Mouse (Mus musculus) brain, adult 2 months (tissue): ENCODE data around the gene Fa2h.
A peak's percentile ranks its signal among the peaks of the same experiment; 100 is the strongest.

Source experiments
- DNase-seq: peaks from one replicate; pipeline ENCODE4 v3.0.0; 2011; ENCODE audit warnings: low read depth, low spot score

Gene Fa2h

DNA sequence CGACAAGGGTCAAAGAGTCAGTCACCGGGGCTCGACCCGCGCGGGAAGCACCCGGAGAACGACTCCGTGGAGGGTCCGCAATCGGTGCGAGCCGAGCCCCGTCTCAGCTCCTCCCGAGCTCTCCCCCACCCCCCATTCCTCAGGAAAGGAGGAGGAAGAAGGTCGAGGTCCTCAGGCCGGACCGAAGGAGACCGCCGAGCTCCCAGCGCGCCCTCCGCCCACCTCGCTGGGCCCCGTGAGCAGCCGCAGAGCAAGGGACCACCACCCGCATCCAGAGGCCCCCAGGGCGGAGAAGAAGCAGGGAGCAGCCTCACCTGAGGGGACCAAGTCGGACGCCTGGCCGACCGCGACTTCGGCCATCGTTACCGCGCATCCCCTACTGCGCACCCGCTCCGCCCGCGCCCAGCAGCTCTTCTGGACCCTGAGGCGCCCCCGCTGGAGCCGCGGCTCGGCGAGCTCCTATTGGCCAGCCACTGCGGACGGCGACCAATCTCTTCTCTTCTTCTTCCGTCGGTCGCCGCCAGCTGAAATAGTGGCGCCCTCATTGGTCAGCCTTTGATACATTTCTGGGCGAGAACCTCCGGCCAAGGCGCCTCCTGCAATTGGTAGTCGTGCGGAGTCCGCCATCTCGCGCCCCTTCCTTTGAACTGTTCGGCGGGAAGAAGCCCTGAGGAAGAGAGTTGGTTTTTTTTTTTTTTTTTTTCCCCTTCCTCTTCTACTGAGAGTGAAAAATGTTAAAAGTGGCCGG lies 93.6 kb downstream of the Fa2h start, which contains the start of gene Rfwd3:
TSS of gene Rfwd3 (minus strand) at position 402 of the 748 bp plus-strand sequence.
- DNase-seq = peak; percentile 99

DNA sequence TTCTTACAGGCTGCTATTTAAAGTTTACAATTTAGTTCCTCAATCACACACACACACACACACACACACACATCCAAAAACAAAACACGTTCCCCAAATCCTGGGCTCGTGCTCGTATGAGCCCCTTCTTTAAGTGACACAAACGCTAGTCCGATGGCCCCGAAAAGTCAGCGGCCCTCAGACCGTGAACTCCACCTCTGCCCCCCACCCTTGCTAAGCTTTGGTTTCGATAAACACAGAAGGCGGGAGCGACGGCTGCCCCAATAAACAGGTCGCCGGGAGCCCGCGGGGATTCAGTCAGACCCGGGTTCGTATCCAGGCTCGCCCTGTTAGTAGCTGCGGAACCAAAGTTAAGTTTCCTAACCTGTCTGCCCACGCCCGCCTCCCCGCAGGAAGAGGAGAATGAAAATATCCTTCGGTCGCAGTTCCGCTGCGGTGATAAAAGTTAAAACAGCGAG lies 94.2 kb downstream of the Fa2h start:
- DNase-seq = peak; percentile 28

DNA sequence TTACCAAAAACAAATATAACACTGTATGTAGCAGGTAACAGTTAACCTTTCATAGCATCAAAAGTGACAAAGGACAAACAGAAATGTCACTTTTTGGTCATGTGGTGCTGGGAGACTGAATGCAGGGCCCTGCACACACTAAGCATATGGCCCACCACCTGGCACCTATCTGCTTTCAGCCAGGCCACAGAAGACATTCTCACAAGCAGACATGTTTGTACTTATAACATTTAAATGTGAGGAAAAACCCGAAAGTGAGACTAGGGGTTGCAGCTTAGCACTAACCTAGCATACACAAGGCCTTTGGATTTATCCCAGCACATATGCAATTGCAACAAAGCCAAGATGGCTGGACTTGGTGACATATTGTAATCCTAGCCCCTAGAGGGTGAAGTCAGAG lies 95.6 kb downstream of the Fa2h start:
- DNase-seq = peak; percentile 61
